Mouse (Mus musculus): Measurements from ENCODE around the gene Tspyl4.

The Tspyl4 gene

GRCm38 (mm10) chr10:34297299-34297979, at the start of gene Tspyl4:
TSS of gene Tspyl4 (plus strand) at chr10:34297442.
- TF ChIP-seq GATA4 (IDR thresholded peaks at IDR 0.05; ENCODE audit: insufficient replicate concordance, low read length): no peak

GRCm38 (mm10) chr10:34247757-34248156, 49.5 kb upstream of the Tspyl4 start:
- TF ChIP-seq GATA4 (IDR thresholded peaks at IDR 0.05; ENCODE audit: insufficient replicate concordance, low read length): no peak

- no peak for TF ChIP-seq GATA4 (IDR thresholded peaks at IDR 0.05; ENCODE audit: insufficient replicate concordance, low read length)
These were observed 47.6 kb upstream of the Tspyl4 start for GRCm38 (mm10) chr10:34249594-34249993.

GRCm38 (mm10) chr10:34265106-34265505, 32.1 kb upstream of the Tspyl4 start:
- TF ChIP-seq GATA4 (IDR thresholded peaks at IDR 0.05; ENCODE audit: insufficient replicate concordance, low read length): no peak

GRCm38 (mm10) chr10:34267312-34268070, 29.8 kb upstream of the Tspyl4 start:
- TF ChIP-seq GATA4 (IDR thresholded peaks at IDR 0.05; ENCODE audit: insufficient replicate concordance, low read length): no peak

GRCm38 (mm10) chr10:34271681-34272080, 25.6 kb upstream of the Tspyl4 start:
- TF ChIP-seq GATA4 (IDR thresholded peaks at IDR 0.05; ENCODE audit: insufficient replicate concordance, low read length): no peak

GRCm38 (mm10) chr10:34280591-34281175, 16.6 kb upstream of the Tspyl4 start:
- TF ChIP-seq GATA4 (IDR thresholded peaks at IDR 0.05; ENCODE audit: insufficient replicate concordance, low read length): no peak

GRCm38 (mm10) chr10:34281211-34281961, 15.9 kb upstream of the Tspyl4 start:
- TF ChIP-seq GATA4 (IDR thresholded peaks at IDR 0.05; ENCODE audit: insufficient replicate concordance, low read length): no peak

- peak; percentile 16; the same call in 1 of the 2 replicates for TF ChIP-seq GATA4 (IDR thresholded peaks at IDR 0.05; ENCODE audit: insufficient replicate concordance, low read length)
These were observed 15.3 kb upstream of the Tspyl4 start, which contains the start of gene Tspyl1 for GRCm38 (mm10) chr10:34281962-34282388. TSS of gene Tspyl1 (plus strand) at chr10:34282190.

GRCm38 (mm10) chr10:34282420-34283238, 14.6 kb upstream of the Tspyl4 start:
- TF ChIP-seq GATA4 (IDR thresholded peaks at IDR 0.05; ENCODE audit: insufficient replicate concordance, low read length): no peak

- TF ChIP-seq GATA4 (IDR thresholded peaks at IDR 0.05; ENCODE audit: insufficient replicate concordance, low read length): no peak
These were observed 337 bp upstream of the Tspyl4 start for GRCm38 (mm10) chr10:34296911-34297298.

- no peak for TF ChIP-seq GATA4 (IDR thresholded peaks at IDR 0.05; ENCODE audit: insufficient replicate concordance, low read length)
These were observed 925 bp downstream of the Tspyl4 start for GRCm38 (mm10) chr10:34297980-34298753.

GRCm38 (mm10) chr10:34300368-34300767, 3.1 kb downstream of the Tspyl4 start:
- no peak for TF ChIP-seq GATA4 (IDR thresholded peaks at IDR 0.05; ENCODE audit: insufficient replicate concordance, low read length)

GRCm38 (mm10) chr10:34307070-34307469, 9.8 kb downstream of the Tspyl4 start:
- no peak for TF ChIP-seq GATA4 (IDR thresholded peaks at IDR 0.05; ENCODE audit: insufficient replicate concordance, low read length)

Measured in liver, adult (tissue).